Mouse (Mus musculus): ENCODE measurements at regions not wholly inside any gene's neighbourhood (a gene's known extent, or its start where the extent isn't known, plus 50 kb on each side); places are given as distances from the start of the nearest gene placed in this dataset.
A peak's percentile ranks its signal among the peaks of the same experiment; 100 is the strongest.

GRCm38 (mm10) chr6:96057011-96057410 lies 55.9 kb upstream of the Fam19a1 start:
- no peak for DNase-seq

GRCm38 (mm10) chr6:96057575-96058159 lies 55.3 kb upstream of the Fam19a1 start:
- no peak for DNase-seq

GRCm38 (mm10) chr6:96061979-96062378 lies 51.0 kb upstream of the Fam19a1 start:
- peak; percentile 35 to 48 for DNase-seq

All from cerebellum, postnatal 25 days (tissue).